10 mouse cellular contexts compared by ENCODE assay signal in genomic region chr10:59930996-59931395, GRCm38 (mm10). TPM values are rescaled to one million over a fixed set of nuclear protein-coding genes. Genes with fewer than 3 reads are reported as not detected.
DNase-seq lines count a peak whose midpoint lies in the region; ATAC-seq and TF ChIP-seq lines count a peak whose summit lies in the region.
"Had no signal": no experiment of that assay in that cellular context is flagged by ENCODE, and none has a peak within 500 bp of the region (broad histone marks: within the 10 kb centered on the region; RNA-seq: fewer than 3 reads in every experiment).

No protein-coding gene starts in this region.

- ATAC-seq in hindbrain, embryonic 16.5 days = peak; percentile 96
- ATAC-seq in neural tube, embryonic 14.5 days (ENCODE audit: low read depth) = peak; percentile 88
- no peak for ATAC-seq in granulocyte monocyte progenitor cell, adult 5-6 weeks (replicated peaks; ENCODE audit: poor library complexity, severe bottlenecking)
- ATAC-seq: intestine, embryonic 16.5 days had no signal

- DNase-seq in layer of hippocampus, adult 2 months (ENCODE audit: low spot score in 2 of 2) = peak in 1 of 2 experiments; percentile 55
- DNase-seq in layer of hippocampus, postnatal 14 days (ENCODE audit: low spot score in 2 of 2) = no peak
- peak; percentile 63 for DNase-seq in embryo, embryonic 11 days
- no peak for DNase-seq in gastrocnemius, adult 2 months
- DNase-seq in thymus, adult 18-20 months = no peak
- DNase-seq: lung, postnatal 10 days had no signal

- H3K4me1 ChIP-seq in hindbrain, embryonic 16.5 days (ENCODE audit: control insufficient read depth, insufficient read depth, low read depth, low read length) = peaks cover 6% of the 10 kb centered on the region
- H3K4me1 ChIP-seq in neural tube, embryonic 14.5 days (ENCODE audit: control insufficient read depth, insufficient read depth, low read length) = no peaks in the 10 kb centered on the region

- TF ChIP-seq CTCF in layer of hippocampus, adult 2 months (conservative IDR thresholded peaks at IDR 0.05) = no peak
- TF ChIP-seq CTCF in gastrocnemius, adult 2 months (IDR thresholded peaks at IDR 0.05) = no peak

- peak overlapping the region; percentile 44 for H3K9ac ChIP-seq in hindbrain, embryonic 16.5 days (ENCODE audit: low read depth, low read length)
- H3K9ac ChIP-seq in neural tube, embryonic 14.5 days (replicated peaks; ENCODE audit: low read depth, low read length) = no peak overlapping the region

- H3K36me3 ChIP-seq in hindbrain, embryonic 16.5 days (ENCODE audit: control insufficient read depth, insufficient read depth, low read length) = no peaks in the 10 kb centered on the region
- H3K36me3 ChIP-seq in neural tube, embryonic 14.5 days (ENCODE audit: control insufficient read depth, insufficient read depth, low read length) = no peaks in the 10 kb centered on the region

- no peaks in the 10 kb centered on the region for H3K9me3 ChIP-seq in hindbrain, embryonic 16.5 days (ENCODE audit: control insufficient read depth, low read length)
- H3K9me3 ChIP-seq in neural tube, embryonic 14.5 days (ENCODE audit: control insufficient read depth, low read length) = no peaks in the 10 kb centered on the region

- no peak overlapping the region; the same call in 1 of the 2 replicates for H3K4me3 ChIP-seq in layer of hippocampus, adult 2 months
- 0 out of 2 replicates have a peak overlapping the region, but pooled peaks have one; percentile 11 for H3K4me3 ChIP-seq in hindbrain, embryonic 16.5 days (ENCODE audit: low read length)
- no peak overlapping the region for H3K4me3 ChIP-seq in neural tube, embryonic 14.5 days (ENCODE audit: low read depth, low read length)
- H3K4me3 ChIP-seq in gastrocnemius, adult 2 months = no peak overlapping the region

- intact Hi-C loops in gastrocnemius, adult 2 months (cut with DNase I) = no loop called here

- no peaks in the 10 kb centered on the region for H3K27me3 ChIP-seq in hindbrain, embryonic 16.5 days (replicated peaks; ENCODE audit: control insufficient read depth, insufficient read depth, low read length)
- no peaks in the 10 kb centered on the region for H3K27me3 ChIP-seq in neural tube, embryonic 14.5 days (ENCODE audit: control insufficient read depth, insufficient read depth, low read length)

- WGBS in hindbrain, embryonic 16.5 days = 36% methylated on average over 10 of the region's 10 CpGs
- WGBS in neural tube, embryonic 14.5 days = 32% methylated on average over 10 of the region's 10 CpGs

- peak overlapping the region; percentile 73 for H3K27ac ChIP-seq in layer of hippocampus, adult 2 months
- peak overlapping the region; percentile 49 for H3K27ac ChIP-seq in hindbrain, embryonic 16.5 days (ENCODE audit: low read depth, low read length)
- no peak overlapping the region for H3K27ac ChIP-seq in neural tube, embryonic 14.5 days (ENCODE audit: low read depth, low read length)
- no peak overlapping the region for H3K27ac ChIP-seq in gastrocnemius, adult 2 months

- peak overlapping the region; percentile 47 for H3K4me2 ChIP-seq in hindbrain, embryonic 16.5 days (ENCODE audit: low read length)
- no peak overlapping the region for H3K4me2 ChIP-seq in neural tube, embryonic 14.5 days (ENCODE audit: low read depth, low read length)

RNA-seq across cellular contexts. Expression of gene Ddit4, which starts 20.6 kb away (rescaled TPM):
- 10 to 100 TPM; 63.6 to 66.7 TPM for total RNA-seq in layer of hippocampus, adult 2 months (2021)
- total RNA-seq in layer of hippocampus, postnatal 14 days (2021) = 100 to 1,000 TPM in 1 of 2 experiments, 10 to 100 TPM in 1; 99.5 to 106 TPM
- 75.3 and 97.1 TPM in 2 replicates for polyA plus RNA-seq in hindbrain, embryonic 16.5 days (2015; fragmentation: Nextera tagmentation; extraction: Ambion mirVana)
- polyA plus RNA-seq in neural tube, embryonic 14.5 days (2014; fragmentation: Nextera tagmentation; extraction: Ambion mirVana) = 4.2 and 6.5 TPM in 2 replicates
- 100 to 1,000 TPM in 1 of 2 experiments, 10 to 100 TPM in 1; 15.4 to 183 TPM for total RNA-seq in gastrocnemius, adult 2 months (2021)
- total RNA-seq in granulocyte monocyte progenitor cell, adult 5-6 weeks (2014; fragmentation: Nextera tagmentation) = 0.49 TPM in 1 of 2 replicates, not detected in the other
- total RNA-seq in granulocyte monocyte progenitor cell, adult 5-6 weeks (2017) = 2.0 and 2.2 TPM in 2 replicates

RNA-seq across cellular contexts. Expression of gene Dnajb12, which starts 51.6 kb away (rescaled TPM):
- total RNA-seq in layer of hippocampus, adult 2 months (2021) = 10 to 100 TPM; 54.4 to 56.8 TPM
- 10 to 100 TPM; 48.0 to 50.1 TPM for total RNA-seq in layer of hippocampus, postnatal 14 days (2021)
- polyA plus RNA-seq in hindbrain, embryonic 16.5 days (2015; fragmentation: Nextera tagmentation; extraction: Ambion mirVana) = 20.6 and 23.7 TPM in 2 replicates
- 22.5 and 23.0 TPM in 2 replicates for polyA plus RNA-seq in neural tube, embryonic 14.5 days (2014; fragmentation: Nextera tagmentation; extraction: Ambion mirVana)
- 10 to 100 TPM; 60.4 to 77.5 TPM for total RNA-seq in gastrocnemius, adult 2 months (2021)
- 18.8 and 26.9 TPM in 2 replicates for total RNA-seq in granulocyte monocyte progenitor cell, adult 5-6 weeks (2014; fragmentation: Nextera tagmentation)
- total RNA-seq in granulocyte monocyte progenitor cell, adult 5-6 weeks (2017) = 14.3 and 25.0 TPM in 2 replicates

Comparison
In these comparisons a context has a peak if more than half of its experiments do, and no peak if none do; other contexts are left out.
1. H3K27ac ChIP-seq: peak in layer of hippocampus, adult 2 months (single experiment) and hindbrain, embryonic 16.5 days (single experiment); none in neural tube, embryonic 14.5 days (single experiment) and gastrocnemius, adult 2 months (single experiment).
2. RNA of gene Ddit4, which starts 20.6 kb away (total RNA-seq): 15.4 to 183 TPM in gastrocnemius, adult 2 months, 99.5 to 106 TPM in layer of hippocampus, postnatal 14 days and 63.6 to 66.7 TPM in layer of hippocampus, adult 2 months; 0.49 to 2.2 TPM in granulocyte monocyte progenitor cell, adult 5-6 weeks; every median in the first group is over 4 times any median in the second.